Mouse (Mus musculus): Measurements from ENCODE around the gene Cct4. TPM values are rescaled to one million over a fixed set of nuclear protein-coding genes. Genes with fewer than 3 reads are reported as not detected.

Cct4 gene
- total RNA-seq, 1 experiment from 2014 or later = 183 TPM

- no peak for ATAC-seq (replicated peaks; ENCODE audit: insufficient number of reproducible peaks, low FRiP score, low TSS enrichment, poor library complexity, severe bottlenecking)
These were observed 29.9 kb downstream of the Cct4 start for GRCm38 (mm10) chr11:23020116-23020770.

- no peak for ATAC-seq (replicated peaks; ENCODE audit: insufficient number of reproducible peaks, low FRiP score, low TSS enrichment, poor library complexity, severe bottlenecking)
These were observed 30.5 kb downstream of the Cct4 start for GRCm38 (mm10) chr11:23020841-23021240.

GRCm38 (mm10) chr11:23023155-23023554 lies 32.8 kb downstream of the Cct4 start:
- no peak for ATAC-seq (replicated peaks; ENCODE audit: insufficient number of reproducible peaks, low FRiP score, low TSS enrichment, poor library complexity, severe bottlenecking)

- no peak for ATAC-seq (replicated peaks; ENCODE audit: insufficient number of reproducible peaks, low FRiP score, low TSS enrichment, poor library complexity, severe bottlenecking)
These were observed 33.9 kb downstream of the Cct4 start for GRCm38 (mm10) chr11:23024169-23024568.

- ATAC-seq (replicated peaks; ENCODE audit: insufficient number of reproducible peaks, low FRiP score, low TSS enrichment, poor library complexity, severe bottlenecking) = no peak
These were observed 38.6 kb downstream of the Cct4 start for GRCm38 (mm10) chr11:23028957-23029356.

- ATAC-seq (replicated peaks; ENCODE audit: insufficient number of reproducible peaks, low FRiP score, low TSS enrichment, poor library complexity, severe bottlenecking) = no peak
These were observed 39.1 kb downstream of the Cct4 start for GRCm38 (mm10) chr11:23029399-23029798.

GRCm38 (mm10) chr11:23047252-23047651 lies 56.9 kb downstream of the Cct4 start:
- no peak for ATAC-seq (replicated peaks; ENCODE audit: insufficient number of reproducible peaks, low FRiP score, low TSS enrichment, poor library complexity, severe bottlenecking)

GRCm38 (mm10) chr11:23047663-23048582 lies 57.6 kb downstream of the Cct4 start:
- no peak for ATAC-seq (replicated peaks; ENCODE audit: insufficient number of reproducible peaks, low FRiP score, low TSS enrichment, poor library complexity, severe bottlenecking)

- ATAC-seq (replicated peaks; ENCODE audit: insufficient number of reproducible peaks, low FRiP score, low TSS enrichment, poor library complexity, severe bottlenecking) = no peak
These were observed 59.3 kb downstream of the Cct4 start for GRCm38 (mm10) chr11:23049642-23050041.

- ATAC-seq (replicated peaks; ENCODE audit: insufficient number of reproducible peaks, low FRiP score, low TSS enrichment, poor library complexity, severe bottlenecking) = no peak
These were observed 62.0 kb downstream of the Cct4 start for GRCm38 (mm10) chr11:23052353-23052752.

Other genes with a start within 250 kb of the Cct4 start
- gene B3gnt2, start 129.6 kb upstream of the Cct4 start, total RNA-seq (2017) = 3.6 to 30.4 TPM (median 8.5 TPM) in 3 replicates
- 18.8 to 34.8 TPM (median 27.8 TPM) in 3 replicates for gene Zrsr1, start 18.5 kb upstream of the Cct4 start, total RNA-seq (2017)
- 21.3 to 32.3 TPM (median 25.1 TPM) in 3 replicates for gene Gm28048, start 8.4 kb upstream of the Cct4 start, total RNA-seq (2017)
- gene Commd1, start 8.1 kb upstream of the Cct4 start, total RNA-seq (2017) = 42.8 to 84.2 TPM (median 45.9 TPM) in 3 replicates
- 1.2 to 4.5 TPM (median 1.8 TPM) in 3 replicates for gene Fam161a, start 17.0 kb downstream of the Cct4 start, total RNA-seq (2017)

Measured in monocyte, adult 5-6 weeks (primary cell).